Mouse (Mus musculus) cerebellum, adult 2 months (tissue): ENCODE measurements around the gene Gja5. TPM values are rescaled to one million over a fixed set of nuclear protein-coding genes. Genes with fewer than 3 reads are reported as not detected.

Experiments
- DNase-seq, 2 experiments: peaks; one replicate each; pipeline ENCODE4 v3.0.0; 2021
- H3K27ac ChIP-seq: fragments of 200-500 bp; 2 replicates; pipeline ENCODE4 v1.5.1; 2012; ENCODE audit warnings: low read length, control low read depth, inconsistent platforms; ENCODE audit not compliant: insufficient read depth
- H3K27me3 ChIP-seq: fragments of 200-500 bp; 2 replicates; pipeline ENCODE4 v1.6.1; 2012; ENCODE audit warnings: inconsistent platforms, mild to moderate bottlenecking, low read length, moderate library complexity; ENCODE audit not compliant: control insufficient read depth, insufficient read depth
- H3K4me1 ChIP-seq: fragments of 200-500 bp; 2 replicates; pipeline ENCODE4 v1.6.1; 2011; ENCODE audit warnings: low read length; ENCODE audit not compliant: control insufficient read depth, insufficient read depth
- H3K4me3 ChIP-seq: fragments of 200-500 bp; replicated peaks from 2 replicates; pipeline ENCODE3; 2011; ENCODE audit warnings: mild to moderate bottlenecking, low read depth, low read length, control low read depth; ENCODE audit not compliant: insufficient read depth
- CTCF ChIP-seq: fragments of 200-500 bp; IDR thresholded peaks from 2 replicates; pipeline ENCODE4 v1.5.1; 2011; ENCODE audit warnings: low read depth, mild to moderate bottlenecking, control low read depth, low read length, moderate library complexity, borderline replicate concordance; ENCODE audit not compliant: insufficient read depth
- POLR2A ChIP-seq: fragments of 200-500 bp; IDR thresholded peaks from 2 replicates; pipeline ENCODE4 v1.6.1; 2011; ENCODE audit warnings: low read length, control low read depth, borderline replicate concordance; ENCODE audit not compliant: insufficient read depth
- WGBS: fragments of 180-500 bp; shearing (Covaris S2); methylation state at CpG from one replicate; pipeline ENCODE4 v1.1.7; 2018; 5-methylcytosine and 5-hydroxymethylcytosine counted together
- polyA plus RNA-seq: library from polyadenylated mRNA; depleted of rRNA; stranded (reverse); fragments of >200 nt; gene quantifications from 2 replicates; pipeline ENCODE4 v1.2.3, GENCODE M21; 2012; rRNA removed

Gja5 gene
- polyA plus RNA-seq, 1 experiment, result 0.64 TPM

- Histone ChIP-seq H3K27ac (no peak overlapping the region), H3K4me1 (no peaks in the 10 kb centered on the region), H3K27me3 (no peaks in the 10 kb centered on the region), H3K4me3 (no peak overlapping the region)
- WGBS, result 71% methylated on average over 1 of the region's 1 CpGs
- DNase-seq, result no peak
- no peak for TF ChIP-seq POLR2A
- TF ChIP-seq CTCF, result no peak
Observed at GRCm38 (mm10) chr3:97104696-97105430, 200.4 kb downstream of the Gja5 start.

- Histone ChIP-seq H3K4me3 (no peak overlapping the region), H3K27me3 (no peaks in the 10 kb centered on the region), H3K4me1 (no peaks in the 10 kb centered on the region), H3K27ac (no peak overlapping the region)
- 92% methylated on average over 6 of the region's 6 CpGs for WGBS
- TF ChIP-seq CTCF (no peak), POLR2A (no peak)
- DNase-seq, result no peak
Observed at GRCm38 (mm10) chr3:97117511-97117910, 213.0 kb downstream of the Gja5 start.

GRCm38 (mm10) chr3:97118313-97118712, 213.8 kb downstream of the Gja5 start:
- Histone ChIP-seq H3K4me1 (no peaks in the 10 kb centered on the region), H3K27ac (no peak overlapping the region), H3K4me3 (no peak overlapping the region), H3K27me3 (no peaks in the 10 kb centered on the region)
- no peak for DNase-seq
- 63% methylated on average over 12 of the region's 12 CpGs for WGBS
- TF ChIP-seq POLR2A, result no peak
- TF ChIP-seq CTCF, result no peak

- H3K4me1 ChIP-seq, result no peaks in the 10 kb centered on the region
- WGBS, result 56% methylated on average over 7 of the region's 7 CpGs
- H3K27me3 ChIP-seq, result no peaks in the 10 kb centered on the region
- no peak for DNase-seq
- no peak overlapping the region for H3K4me3 ChIP-seq
- no peak for TF ChIP-seq CTCF
- no peak for TF ChIP-seq POLR2A
- no peak overlapping the region for H3K27ac ChIP-seq
Observed at GRCm38 (mm10) chr3:97124193-97124592, 219.7 kb downstream of the Gja5 start.

Other genes starting within 250 kb of the Gja5 start
- gene Ankrd35, start 234.6 kb upstream of the Gja5 start, polyA plus RNA-seq, result 9.4 and 11.6 TPM in 2 replicates
- gene Pias3, start 208.3 kb upstream of the Gja5 start, polyA plus RNA-seq, result 38.6 and 41.9 TPM in 2 replicates
- 11.8 and 14.3 TPM in 2 replicates for gene Nudt17, start 196.1 kb upstream of the Gja5 start, polyA plus RNA-seq
- 42.9 and 47.1 TPM in 2 replicates for gene Polr3c, start 177.1 kb upstream of the Gja5 start, polyA plus RNA-seq
- 57.0 and 58.8 TPM in 2 replicates for gene Rnf115, start 177.0 kb upstream of the Gja5 start, polyA plus RNA-seq
- 0.03 TPM in 1 of 2 replicates, not detected in the other for gene Pdzk1, start 75.4 kb upstream of the Gja5 start, polyA plus RNA-seq
- not detected in 2 replicates for gene Cd160, start 75.3 kb upstream of the Gja5 start, polyA plus RNA-seq
- 19.0 TPM in 2 replicates for gene Gpr89, start 653 bp downstream of the Gja5 start, polyA plus RNA-seq
- not detected in 2 replicates for gene Gja8, start 21.3 kb downstream of the Gja5 start, polyA plus RNA-seq